Mouse (Mus musculus) heart, adult 11 months (tissue): ENCODE measurements around the gene Dab2.

Source experiments
- DNase-seq: peaks from one replicate; pipeline ENCODE4 v3.0.0; 2022

Dab2 gene

GRCm38 (mm10) chr15:6299554-6299953 is at the start of gene Dab2:
Dab2 (plus strand) TSS chr15:6299788.
- no peak for DNase-seq

- peak; percentile 34 for DNase-seq
These were observed 46.1 kb upstream of the Dab2 start for GRCm38 (mm10) chr15:6253471-6253870.

- DNase-seq, result no peak
These were observed 45.2 kb upstream of the Dab2 start for GRCm38 (mm10) chr15:6254383-6254782.

- DNase-seq, result peak; percentile 29
These were observed 42.5 kb upstream of the Dab2 start for GRCm38 (mm10) chr15:6257049-6257448.

- DNase-seq, result peak; percentile 97
These were observed 39.4 kb upstream of the Dab2 start for GRCm38 (mm10) chr15:6259957-6260740.

GRCm38 (mm10) chr15:6260741-6261430 is 38.7 kb upstream of the Dab2 start:
- peak; percentile 89 for DNase-seq

GRCm38 (mm10) chr15:6267147-6267758 is 32.3 kb upstream of the Dab2 start:
- peak; percentile 14 for DNase-seq

GRCm38 (mm10) chr15:6278606-6279468 is 20.8 kb upstream of the Dab2 start:
- peak; percentile 95 for DNase-seq

GRCm38 (mm10) chr15:6280021-6280451 is 19.6 kb upstream of the Dab2 start:
- peak; percentile 64 for DNase-seq

GRCm38 (mm10) chr15:6283249-6283648 is 16.3 kb upstream of the Dab2 start:
- DNase-seq, result no peak

- DNase-seq, result peak; percentile 69
These were observed 3.5 kb upstream of the Dab2 start for GRCm38 (mm10) chr15:6296071-6296470.

GRCm38 (mm10) chr15:6298726-6299125 is 862 bp upstream of the Dab2 start:
- peak; percentile 77 for DNase-seq

GRCm38 (mm10) chr15:6302219-6302618 is 2.6 kb downstream of the Dab2 start:
- no peak for DNase-seq

- DNase-seq, result no peak
These were observed 4.2 kb downstream of the Dab2 start for GRCm38 (mm10) chr15:6303822-6304221.

- no peak for DNase-seq
These were observed 10.0 kb downstream of the Dab2 start for GRCm38 (mm10) chr15:6309633-6310032.

GRCm38 (mm10) chr15:6310417-6310816 is 10.8 kb downstream of the Dab2 start:
- no peak for DNase-seq

- DNase-seq, result no peak
These were observed 12.8 kb downstream of the Dab2 start for GRCm38 (mm10) chr15:6312396-6312795.

GRCm38 (mm10) chr15:6319352-6319751 is 19.8 kb downstream of the Dab2 start:
- DNase-seq, result no peak

- DNase-seq, result no peak
These were observed 20.9 kb downstream of the Dab2 start for GRCm38 (mm10) chr15:6320501-6320900.

GRCm38 (mm10) chr15:6321263-6321662 is 21.7 kb downstream of the Dab2 start:
- no peak for DNase-seq

GRCm38 (mm10) chr15:6322311-6322710 is 22.7 kb downstream of the Dab2 start:
- no peak for DNase-seq

GRCm38 (mm10) chr15:6323577-6323976 is 24.0 kb downstream of the Dab2 start:
- no peak for DNase-seq

- no peak for DNase-seq
These were observed 25.9 kb downstream of the Dab2 start for GRCm38 (mm10) chr15:6325443-6325842.
